Mouse (Mus musculus): ENCODE measurements around the gene Hspb7. TPM values are rescaled to one million over a fixed set of nuclear protein-coding genes. Genes with fewer than 3 reads are reported as not detected.
A peak's percentile ranks its signal among the peaks of the same experiment; 100 is the strongest.

Gene Hspb7
- total RNA-seq, 2 experiments from 2014 or later, result not detected

GRCm38 (mm10) chr4:141443641-141444429 is 23.3 kb downstream of the Hspb7 start:
- no peak for ATAC-seq (replicated peaks; ENCODE audit: low FRiP score, low TSS enrichment, poor library complexity, severe bottlenecking)

- ATAC-seq (replicated peaks; ENCODE audit: low FRiP score, low TSS enrichment, poor library complexity, severe bottlenecking), result peak; percentile 89
Observed at GRCm38 (mm10) chr4:141444451-141445327, 24.1 kb downstream of the Hspb7 start, which contains the start of gene Zbtb17. Zbtb17 (plus strand) TSS chr4:141444654.

- ATAC-seq (replicated peaks; ENCODE audit: low FRiP score, low TSS enrichment, poor library complexity, severe bottlenecking), result no peak
Observed at GRCm38 (mm10) chr4:141445328-141445720, 24.7 kb downstream of the Hspb7 start.

- no peak for ATAC-seq (replicated peaks; ENCODE audit: low FRiP score, low TSS enrichment, poor library complexity, severe bottlenecking)
Observed at GRCm38 (mm10) chr4:141446211-141446610, 25.6 kb downstream of the Hspb7 start.

- no peak for ATAC-seq (replicated peaks; ENCODE audit: low FRiP score, low TSS enrichment, poor library complexity, severe bottlenecking)
Observed at GRCm38 (mm10) chr4:141451251-141451650, 30.7 kb downstream of the Hspb7 start.

- ATAC-seq (replicated peaks; ENCODE audit: low FRiP score, low TSS enrichment, poor library complexity, severe bottlenecking), result no peak
Observed at GRCm38 (mm10) chr4:141451916-141452450, 31.4 kb downstream of the Hspb7 start.

GRCm38 (mm10) chr4:141454581-141455350 is 34.2 kb downstream of the Hspb7 start:
- ATAC-seq (replicated peaks; ENCODE audit: low FRiP score, low TSS enrichment, poor library complexity, severe bottlenecking), result peak; percentile 65

- ATAC-seq (replicated peaks; ENCODE audit: low FRiP score, low TSS enrichment, poor library complexity, severe bottlenecking), result no peak
Observed at GRCm38 (mm10) chr4:141455526-141455925, 34.9 kb downstream of the Hspb7 start.

GRCm38 (mm10) chr4:141456193-141456938 is 35.8 kb downstream of the Hspb7 start:
- no peak for ATAC-seq (replicated peaks; ENCODE audit: low FRiP score, low TSS enrichment, poor library complexity, severe bottlenecking)

GRCm38 (mm10) chr4:141458236-141458635 is 37.7 kb downstream of the Hspb7 start:
- ATAC-seq (replicated peaks; ENCODE audit: low FRiP score, low TSS enrichment, poor library complexity, severe bottlenecking), result no peak

- no peak for ATAC-seq (replicated peaks; ENCODE audit: low FRiP score, low TSS enrichment, poor library complexity, severe bottlenecking)
Observed at GRCm38 (mm10) chr4:141458888-141459287, 38.3 kb downstream of the Hspb7 start.

- ATAC-seq (replicated peaks; ENCODE audit: low FRiP score, low TSS enrichment, poor library complexity, severe bottlenecking), result no peak
Observed at GRCm38 (mm10) chr4:141459766-141460165, 39.2 kb downstream of the Hspb7 start.

- no peak for ATAC-seq (replicated peaks; ENCODE audit: low FRiP score, low TSS enrichment, poor library complexity, severe bottlenecking)
Observed at GRCm38 (mm10) chr4:141460481-141460880, 39.9 kb downstream of the Hspb7 start.

- no peak for ATAC-seq (replicated peaks; ENCODE audit: low FRiP score, low TSS enrichment, poor library complexity, severe bottlenecking)
Observed at GRCm38 (mm10) chr4:141461088-141461487, 40.5 kb downstream of the Hspb7 start.

GRCm38 (mm10) chr4:141461576-141461975 is 41.0 kb downstream of the Hspb7 start:
- ATAC-seq (replicated peaks; ENCODE audit: low FRiP score, low TSS enrichment, poor library complexity, severe bottlenecking), result no peak

- no peak for ATAC-seq (replicated peaks; ENCODE audit: low FRiP score, low TSS enrichment, poor library complexity, severe bottlenecking)
Observed at GRCm38 (mm10) chr4:141463472-141463871, 42.9 kb downstream of the Hspb7 start.

GRCm38 (mm10) chr4:141464722-141465121 is 44.1 kb downstream of the Hspb7 start:
- no peak for ATAC-seq (replicated peaks; ENCODE audit: low FRiP score, low TSS enrichment, poor library complexity, severe bottlenecking)

- no peak for ATAC-seq (replicated peaks; ENCODE audit: low FRiP score, low TSS enrichment, poor library complexity, severe bottlenecking)
Observed at GRCm38 (mm10) chr4:141465512-141466288, 45.1 kb downstream of the Hspb7 start.

Data from megakaryocyte-erythroid progenitor cell, adult 5-6 weeks (primary cell).